Mouse (Mus musculus) heart, adult 2 months (tissue): Measurements from ENCODE around the gene Kif1c. TPM values are rescaled to one million over a fixed set of nuclear protein-coding genes. Genes with fewer than 3 reads are reported as not detected.

Experiments used
- DNase-seq, 2 experiments: peaks; one replicate each; pipeline ENCODE4 v3.0.0; 2021
- H3K27ac ChIP-seq: fragments of 200-600 bp; 2 replicates; pipeline ENCODE4 v1.8.1; 2022
- H3K27me3 ChIP-seq: fragments of 200-500 bp; 2 replicates; pipeline ENCODE4 v1.6.1; 2012; ENCODE audit warnings: mild to moderate bottlenecking, low read length, inconsistent platforms, mixed read lengths; ENCODE audit not compliant: control insufficient read depth, insufficient read depth
- H3K36me3 ChIP-seq: fragments of 200-500 bp; 2 replicates; pipeline ENCODE4 v1.6.1; 2012; ENCODE audit warnings: low read length, inconsistent platforms; ENCODE audit not compliant: control insufficient read depth, insufficient read depth
- H3K4me1 ChIP-seq: fragments of 200-500 bp; 2 replicates; pipeline ENCODE4 v1.6.1; 2011; ENCODE audit warnings: low read length; ENCODE audit not compliant: control insufficient read depth, insufficient read depth
- H3K4me3 ChIP-seq: fragments of 200-600 bp; 2 replicates; pipeline ENCODE4 v1.8.1; 2022
- H3K79me2 ChIP-seq: fragments of 200-500 bp; replicated peaks from 2 replicates; pipeline ENCODE4 v1.6.1; 2012; ENCODE audit warnings: mild to moderate bottlenecking, inconsistent platforms, low read length, moderate library complexity, mixed read lengths; ENCODE audit not compliant: control insufficient read depth, insufficient read depth
- H3K9ac ChIP-seq: fragments of 200-500 bp; 2 replicates; pipeline ENCODE4 v1.6.1; 2012; ENCODE audit warnings: low read depth, mild to moderate bottlenecking, control low read depth, inconsistent platforms, low read length, mixed read lengths
- CTCF ChIP-seq: fragments of 200-600 bp; IDR thresholded peaks from 2 replicates; pipeline ENCODE4 v1.8.1; 2022; ENCODE audit warnings: antibody characterized with exemption, mild to moderate bottlenecking, moderate library complexity
- EP300 ChIP-seq: fragments of 200-500 bp; IDR thresholded peaks from 2 replicates; pipeline ENCODE4 v1.6.1; 2011; ENCODE audit warnings: low read depth, low read length, control low read depth; ENCODE audit not compliant: insufficient read depth
- POLR2A ChIP-seq: fragments of 200-500 bp; IDR thresholded peaks from 2 replicates; pipeline ENCODE4 v1.6.1; 2011; ENCODE audit warnings: mild to moderate bottlenecking, low read depth, low read length, control low read depth; ENCODE audit not compliant: insufficient read depth
- WGBS: fragments of 180-500 bp; shearing (Covaris S2); methylation state at CpG from one replicate; pipeline ENCODE4 v1.1.7; 2018; 5-methylcytosine and 5-hydroxymethylcytosine counted together
- intact Hi-C: fragments of 180-260 bp; cut with DNase I; formaldehyde crosslinking; loops from one replicate; pipeline ENCODE4 v1.15.1; 2025
- polyA plus RNA-seq: library from polyadenylated mRNA; depleted of rRNA; stranded (reverse); fragments of >200 nt; gene quantifications from 2 replicates; pipeline ENCODE4 v1.2.3, GENCODE M21; 2012
- total RNA-seq, 2 experiments: library from RNA; stranded (reverse); gene quantifications; 2 replicates each; pipeline ENCODE4 v1.2.3; 2021

The Kif1c gene
- total and polyA plus RNA-seq, 3 experiments, result 153 to 524 (median 477) TPM

DNA sequence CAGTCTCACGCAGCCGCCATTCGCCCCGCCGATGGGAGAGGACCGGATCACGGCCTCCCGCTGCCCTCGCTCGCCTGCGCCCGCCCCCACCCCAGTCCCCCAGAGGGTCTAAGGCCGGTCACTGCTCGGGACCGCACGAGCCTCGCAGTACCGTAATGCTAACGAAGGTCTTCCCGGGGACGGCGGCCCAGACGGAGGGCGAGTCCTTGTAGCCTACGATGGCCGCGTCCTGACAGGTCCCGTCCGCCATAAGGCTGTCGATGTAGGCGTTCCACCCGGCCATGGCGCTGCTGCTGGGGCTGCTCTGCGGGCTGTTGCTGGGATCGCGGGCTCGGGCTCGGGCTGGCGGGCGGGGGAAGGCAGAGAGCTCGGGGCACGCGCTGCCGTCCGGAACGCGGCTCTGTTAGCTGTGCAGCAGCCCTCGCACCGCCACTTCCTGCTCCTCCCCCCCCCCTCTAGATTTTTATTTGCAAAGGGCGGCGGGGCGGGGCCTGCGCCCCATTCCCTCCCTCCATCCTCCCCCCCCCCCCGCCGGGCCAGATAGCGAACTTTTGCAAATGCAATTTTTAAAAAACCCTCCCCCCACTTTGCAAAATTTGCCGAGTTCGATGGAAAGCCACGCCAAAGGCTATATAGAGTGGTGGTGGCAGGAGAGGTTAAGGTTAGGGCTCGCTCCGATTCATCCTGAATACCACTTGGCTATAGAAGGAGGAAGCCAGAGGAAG is 46.0 kb upstream of the Kif1c start, which contains the start of gene Pfn1:
TSS of gene Pfn1 (minus strand) at position 447 of the 725 bp plus-strand sequence.
- peak within 1 kb of the TSS; percentile 100 for H3K4me3 ChIP-seq
- H3K9ac ChIP-seq, result peak within 1 kb of the TSS; percentile 98
- peak within 1 kb of the TSS; percentile 99 for H3K27ac ChIP-seq
- DNase-seq, result peak; percentile 82 to 85
- no peak for TF ChIP-seq EP300
- peak; percentile 86 for TF ChIP-seq POLR2A
- under 1% methylated on average over 56 of the region's 61 CpGs for WGBS
- peaks cover 3% of the 10 kb centered on the region; the same call in 1 of the 2 replicates for H3K4me1 ChIP-seq
- peaks cover 4% of the 10 kb centered on the region for H3K79me2 ChIP-seq
- peaks cover 22% of the 10 kb centered on the region for H3K36me3 ChIP-seq
- H3K27me3 ChIP-seq, result no peaks in the 10 kb centered on the region
- intact Hi-C loops, result loop anchor here (2.0 kb wide), 1 partner anchor 14 kb away; the partner anchor contains the start of gene Spag7

DNA sequence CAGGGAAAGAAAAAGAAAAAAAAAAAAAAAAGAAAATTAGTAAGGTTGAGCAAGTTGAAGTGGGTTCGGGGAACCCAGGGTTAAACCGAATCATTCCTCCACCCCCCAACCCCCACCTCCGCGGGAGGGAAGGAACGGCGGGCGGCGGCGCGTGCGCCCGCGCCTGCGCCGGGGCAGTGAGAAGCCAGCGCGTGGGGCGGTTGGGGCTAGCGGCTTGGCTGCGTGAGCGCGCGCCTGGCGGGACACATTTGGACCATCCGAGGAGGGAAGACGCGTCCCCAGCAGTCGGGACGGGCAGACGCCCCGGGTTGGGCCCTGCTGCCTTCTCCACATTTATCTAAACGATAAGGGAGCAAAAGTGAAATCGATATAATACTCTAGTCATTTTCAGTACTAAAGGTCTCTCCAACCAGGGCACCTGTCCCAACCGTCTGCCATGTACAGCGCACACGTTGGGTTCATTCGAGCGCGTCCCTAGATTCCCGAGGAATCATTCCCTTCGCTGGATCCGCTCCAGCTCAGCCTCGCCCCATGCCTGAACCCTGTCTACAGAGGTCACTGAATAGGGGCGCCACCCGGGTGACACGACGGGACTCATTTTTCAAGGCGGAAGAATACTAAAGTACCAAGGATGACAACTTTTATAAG is 45.3 kb upstream of the Kif1c start:
- TF ChIP-seq POLR2A (peak; percentile 79), EP300 (0 out of 2 replicates have a peak, but pooled peaks have one; percentile 55), CTCF (no peak)
- peak; percentile 89 to 90 for DNase-seq
- H3K27me3 ChIP-seq, result no peaks in the 10 kb centered on the region
- peak overlapping the region; percentile 77 for H3K9ac ChIP-seq
- peaks cover 3% of the 10 kb centered on the region; the same call in 1 of the 2 replicates for H3K4me1 ChIP-seq
- peaks cover 4% of the 10 kb centered on the region for H3K79me2 ChIP-seq
- H3K4me3 ChIP-seq, result peak overlapping the region; percentile 100
- peaks cover 19% of the 10 kb centered on the region for H3K36me3 ChIP-seq
- H3K27ac ChIP-seq, result peak overlapping the region; percentile 99
- 1% methylated on average over 48 of the region's 48 CpGs for WGBS
- intact Hi-C loops, result loop anchor here (2.0 kb wide), 1 partner anchor 14 kb away; the partner anchor contains the start of gene Spag7

DNA sequence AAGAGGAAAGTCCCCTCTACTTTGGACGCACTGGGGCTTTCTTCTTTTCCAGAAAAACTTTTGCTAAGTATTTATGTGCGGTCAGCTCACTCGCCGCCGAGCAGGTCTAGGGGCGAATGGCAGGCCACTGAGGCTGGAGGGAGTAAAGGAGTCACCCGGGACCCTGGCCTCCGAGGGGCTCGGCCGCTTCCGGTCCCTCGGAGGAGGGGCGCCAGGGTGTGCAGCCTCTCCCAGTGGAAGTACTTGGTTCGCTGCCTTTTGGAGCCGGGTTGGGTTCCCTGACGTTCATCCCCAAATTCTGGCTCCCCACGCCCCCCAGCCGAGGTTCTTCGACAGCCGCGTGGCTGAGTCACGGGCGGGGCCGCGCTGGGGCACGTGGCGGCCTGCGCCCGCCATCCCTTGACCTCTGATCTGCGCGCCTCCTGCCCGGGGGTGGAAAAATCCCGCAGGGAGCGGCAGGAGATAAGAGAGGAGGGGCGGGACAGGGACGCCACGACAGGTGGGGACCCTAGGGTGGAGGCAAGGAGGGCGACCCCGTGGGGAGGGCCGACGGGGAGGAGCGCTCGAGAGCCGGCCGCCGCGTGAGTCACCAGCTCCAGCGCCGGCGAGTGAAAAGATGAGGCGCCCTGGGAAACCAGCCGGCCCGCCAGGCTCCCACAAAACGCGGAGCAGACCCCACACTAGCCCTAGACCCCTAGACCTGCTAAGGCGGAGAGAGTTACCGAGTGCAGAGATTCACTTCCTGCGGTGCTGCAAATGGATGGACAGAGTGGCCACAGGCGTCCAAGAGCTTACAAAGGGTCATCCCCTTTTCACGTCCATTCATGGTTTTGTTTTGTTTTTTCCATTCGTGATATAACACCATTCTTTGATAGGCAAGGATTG is 44.5 kb upstream of the Kif1c start:
- DNase-seq, result peak; percentile 82 to 83
- intact Hi-C loops, result loop anchor here (2.0 kb wide), 1 partner anchor 13 kb away; the partner anchor contains the start of gene Spag7
- peaks cover 3% of the 10 kb centered on the region; the same call in 1 of the 2 replicates for H3K4me1 ChIP-seq
- peak overlapping the region; percentile 99 for H3K27ac ChIP-seq
- peaks cover 17% of the 10 kb centered on the region for H3K36me3 ChIP-seq
- H3K4me3 ChIP-seq, result peak overlapping the region; percentile 100
- 2% methylated on average over 61 of the region's 61 CpGs for WGBS
- TF ChIP-seq POLR2A, result no peak; the same call in 1 of the 2 replicates
- TF ChIP-seq EP300, result no peak
- no peak for TF ChIP-seq CTCF
- H3K27me3 ChIP-seq, result no peaks in the 10 kb centered on the region
- H3K79me2 ChIP-seq, result peaks cover 4% of the 10 kb centered on the region
- H3K9ac ChIP-seq, result peak overlapping the region; percentile 77

DNA sequence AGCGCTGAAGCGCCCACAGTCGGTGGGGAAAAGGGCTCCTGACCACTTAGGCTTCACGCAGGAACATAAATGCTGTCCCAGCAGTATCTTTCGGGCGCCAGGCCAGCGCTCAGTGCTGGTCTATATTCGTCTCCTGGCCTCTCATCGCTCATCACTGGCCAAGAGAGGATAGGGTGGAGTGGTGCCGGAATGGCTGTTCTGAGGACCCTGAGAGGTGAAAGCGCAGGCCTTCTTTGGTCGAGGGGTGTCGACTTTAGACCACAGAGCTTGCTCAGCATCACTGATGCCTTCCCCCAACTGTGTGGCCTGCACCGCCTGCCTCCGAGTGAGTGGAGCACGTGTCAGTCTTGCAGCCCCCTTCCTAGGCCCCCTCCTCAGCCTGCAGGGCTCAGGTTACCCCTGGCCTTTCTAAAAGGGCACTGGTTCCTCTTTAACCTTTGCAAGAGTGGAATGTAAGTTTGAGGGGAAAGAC is 43.9 kb upstream of the Kif1c start:
- peak; percentile 62 for TF ChIP-seq POLR2A
- no peak for TF ChIP-seq CTCF
- Histone ChIP-seq H3K27ac (peak overlapping the region; percentile 99), H3K79me2 (peaks cover 4% of the 10 kb centered on the region), H3K27me3 (no peaks in the 10 kb centered on the region), H3K4me3 (peak overlapping the region; percentile 100), H3K4me1 (peaks cover 3% of the 10 kb centered on the region; the same call in 1 of the 2 replicates), H3K36me3 (peaks cover 14% of the 10 kb centered on the region), H3K9ac (peak overlapping the region; percentile 13)
- peak; percentile 81 to 86 for DNase-seq
- 16% methylated on average over 16 of the region's 16 CpGs for WGBS
- intact Hi-C loops, result no loop called here

DNA sequence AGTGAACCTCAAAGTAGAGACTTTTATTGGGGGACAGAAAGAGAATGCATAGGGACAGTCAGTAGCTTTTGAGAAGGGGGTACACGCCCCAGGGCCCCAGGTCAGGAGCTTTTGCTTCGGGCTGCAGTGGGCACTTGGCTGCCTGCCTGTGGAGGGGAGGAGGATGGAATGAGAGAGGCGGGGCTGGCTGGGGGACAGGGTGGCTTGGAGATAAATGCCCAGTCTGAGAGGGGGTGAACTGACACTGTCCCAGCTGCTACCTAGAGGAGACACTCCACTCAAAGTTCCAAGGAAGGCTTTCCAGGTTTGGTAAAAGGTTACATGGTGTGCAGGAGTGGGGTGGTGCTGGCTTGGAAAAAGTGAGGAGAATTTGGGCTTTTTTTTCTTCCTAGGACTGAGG is 43.4 kb upstream of the Kif1c start, which contains the start of gene Eno3:
TSS of gene Eno3 (plus strand) at position 239 of the 400 bp plus-strand sequence.
- peak in 1 of 2 experiments; percentile 51 for DNase-seq
- Histone ChIP-seq H3K4me3 (peak within 1 kb of the TSS; percentile 100), H3K36me3 (peaks cover 14% of the 10 kb centered on the region), H3K27me3 (no peaks in the 10 kb centered on the region), H3K9ac (peak within 1 kb of the TSS; percentile 77), H3K4me1 (peaks cover 1% of the 10 kb centered on the region; the same call in 1 of the 2 replicates), H3K79me2 (peaks cover 4% of the 10 kb centered on the region), H3K27ac (peak within 1 kb of the TSS; percentile 99)
- 42% methylated on average over 3 of the region's 3 CpGs for WGBS
- TF ChIP-seq EP300 (no peak), POLR2A (peak; percentile 65), CTCF (no peak)
- intact Hi-C loops, result no loop called here
